Mouse (Mus musculus): ENCODE measurements around the gene Hbs1l.
"Not testable (repeated sequence)": the region's sequence is repeated elsewhere in the genome, so short reads cannot be mapped to it uniquely, and the experiment has no call there.

The Hbs1l gene

GRCm38 (mm10) chr10:21359086-21359485 is 63.3 kb downstream of the Hbs1l start:
- no peak for DNase-seq (ENCODE audit: low spot score)

- DNase-seq (ENCODE audit: low spot score) = no peak
Measured at GRCm38 (mm10) chr10:21361871-21362270, 66.1 kb downstream of the Hbs1l start.

- no peak for DNase-seq (ENCODE audit: low spot score)
Measured at GRCm38 (mm10) chr10:21363297-21363696, 67.5 kb downstream of the Hbs1l start.

- no peak for DNase-seq (ENCODE audit: low spot score)
Measured at GRCm38 (mm10) chr10:21364946-21365345, 69.2 kb downstream of the Hbs1l start.

GRCm38 (mm10) chr10:21365897-21366296 is 70.1 kb downstream of the Hbs1l start:
- no peak for DNase-seq (ENCODE audit: low spot score)

GRCm38 (mm10) chr10:21366471-21366870 is 70.7 kb downstream of the Hbs1l start:
- DNase-seq (ENCODE audit: low spot score) = no peak

- no peak for DNase-seq (ENCODE audit: low spot score)
Measured at GRCm38 (mm10) chr10:21367481-21367880, 71.7 kb downstream of the Hbs1l start.

GRCm38 (mm10) chr10:21369586-21369985 is 73.8 kb downstream of the Hbs1l start:
- DNase-seq (ENCODE audit: low spot score) = no peak

- DNase-seq (ENCODE audit: low spot score) = no peak
Measured at GRCm38 (mm10) chr10:21372271-21372670, 76.5 kb downstream of the Hbs1l start.

GRCm38 (mm10) chr10:21376682-21377473 is 81.1 kb downstream of the Hbs1l start, which contains the start of gene Aldh8a1:
TSS of gene Aldh8a1 (plus strand) at chr10:21377291.
- DNase-seq (ENCODE audit: low spot score) = no peak

GRCm38 (mm10) chr10:21378196-21378944 is 82.6 kb downstream of the Hbs1l start:
- peak; percentile 25 for DNase-seq (ENCODE audit: low spot score)

GRCm38 (mm10) chr10:21382914-21383313 is 87.1 kb downstream of the Hbs1l start:
- peak; percentile 67 for DNase-seq (ENCODE audit: low spot score)

GRCm38 (mm10) chr10:21385111-21385663 is 89.4 kb downstream of the Hbs1l start:
- DNase-seq (ENCODE audit: low spot score) = no peak

GRCm38 (mm10) chr10:21389075-21389474 is 93.3 kb downstream of the Hbs1l start:
- no peak for DNase-seq (ENCODE audit: low spot score)

- no peak for DNase-seq (ENCODE audit: low spot score)
Measured at GRCm38 (mm10) chr10:21390440-21390839, 94.7 kb downstream of the Hbs1l start.

- no peak for DNase-seq (ENCODE audit: low spot score)
Measured at GRCm38 (mm10) chr10:21391286-21391685, 95.5 kb downstream of the Hbs1l start.

- no peak for DNase-seq (ENCODE audit: low spot score)
Measured at GRCm38 (mm10) chr10:21393390-21393789, 97.6 kb downstream of the Hbs1l start.

- no peak for DNase-seq (ENCODE audit: low spot score)
Measured at GRCm38 (mm10) chr10:21395426-21396139, 99.8 kb downstream of the Hbs1l start.

- DNase-seq (ENCODE audit: low spot score) = not testable (repeated sequence)
Measured at GRCm38 (mm10) chr10:21398873-21399425, 103.2 kb downstream of the Hbs1l start.

GRCm38 (mm10) chr10:21399622-21400021 is 103.8 kb downstream of the Hbs1l start:
- no peak for DNase-seq (ENCODE audit: low spot score)

GRCm38 (mm10) chr10:21400031-21400430 is 104.3 kb downstream of the Hbs1l start:
- no peak for DNase-seq (ENCODE audit: low spot score)

GRCm38 (mm10) chr10:21400453-21400852 is 104.7 kb downstream of the Hbs1l start:
- no peak for DNase-seq (ENCODE audit: low spot score)

Data from layer of hippocampus, adult 11-12 months (tissue).